Mouse (Mus musculus) left cerebral cortex, adult 18-20 months (tissue): ENCODE measurements around the gene Tgif2lx2. TPM values are rescaled to one million over a fixed set of nuclear protein-coding genes. Genes with fewer than 3 reads are reported as not detected.
"Not testable (repeated sequence)": the region's sequence is repeated elsewhere in the genome, so short reads cannot be mapped to it uniquely, and the experiment has no call there.

Source experiments
- DNase-seq, 2 experiments: peaks; one replicate each; pipeline ENCODE4 v3.0.0; 2021 to 2022; ENCODE audit warnings: low spot score in 2 of 2, mixed read lengths in 1 of 2
- long read RNA-seq, 2 experiments: library from polyadenylated mRNA; stranded (forward); transcript quantifications; one replicate each; pipeline ENCODE4 v2.0.0; 2021
- total RNA-seq, 2 experiments: library from RNA; stranded (reverse); gene quantifications; 2 replicates each; pipeline ENCODE4 v1.2.3; 2021

The Tgif2lx2 gene
- not detected for total RNA-seq
- long read RNA-seq, experiment 1 = 0 reads
- long read RNA-seq, experiment 2 = 0 reads

DNA sequence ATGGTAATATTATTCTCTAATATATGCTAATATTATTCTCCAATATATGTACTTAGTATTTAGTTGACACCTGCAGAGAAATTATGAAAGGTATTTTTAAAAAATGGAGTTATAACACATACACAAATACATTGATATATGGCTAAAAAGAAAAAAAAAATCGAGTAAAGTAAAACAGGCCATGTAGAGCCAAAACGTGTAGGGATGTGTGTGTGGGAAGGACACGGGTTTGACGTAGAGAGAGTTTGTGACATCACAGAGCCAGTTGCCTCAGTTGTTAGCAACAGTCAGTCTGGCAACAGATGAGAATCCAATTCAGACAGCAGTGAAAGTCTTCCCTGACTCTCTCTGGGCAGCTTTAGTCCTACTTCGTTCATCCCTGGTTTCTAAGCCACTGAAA is at the start of gene Tgif2lx2:
Gene Tgif2lx2, plus strand, starts transcription at position 301 of the 400 bp plus-strand sequence.
- DNase-seq = not testable (repeated sequence)

Other genes with a start within 250 kb of the Tgif2lx2 start
- not detected for gene Tgif2lx1, start 53.5 kb downstream of the Tgif2lx2 start, total RNA-seq